In genomic region chr2:131088581-131088980, GRCm38 (mm10) we compare ENCODE assay signal across 20 mouse cellular contexts. TPM values are rescaled to one million over a fixed set of nuclear protein-coding genes. Genes with fewer than 3 reads are reported as not detected.
"Had no signal": no experiment of that assay in that cellular context is flagged by ENCODE, and none has a peak within 500 bp of the region (broad histone marks: within the 10 kb centered on the region; RNA-seq: fewer than 3 reads in every experiment).

No protein-coding gene starts in this region.

- H3K4me1 ChIP-seq: midbrain, embryonic 13.5 days had no signal

- H3K36me3 ChIP-seq: kidney, embryonic 15.5 days; limb, embryonic 10.5 days; midbrain, embryonic 13.5 days had no signal

- H3K9me3 ChIP-seq: kidney, embryonic 15.5 days; limb, embryonic 10.5 days; midbrain, embryonic 13.5 days had no signal

- H3K27ac ChIP-seq: kidney, embryonic 15.5 days; left cerebral cortex, adult 2 months; limb, embryonic 10.5 days; midbrain, embryonic 13.5 days had no signal

- H3K4me3 ChIP-seq: kidney, embryonic 15.5 days; left cerebral cortex, adult 2 months; limb, embryonic 10.5 days; midbrain, embryonic 13.5 days had no signal

- ATAC-seq: midbrain, embryonic 13.5 days had no signal

- H3K27me3 ChIP-seq: kidney, embryonic 15.5 days; midbrain, embryonic 13.5 days had no signal

- H3K4me2 ChIP-seq: kidney, embryonic 15.5 days; liver, embryonic 11.5 days; midbrain, embryonic 13.5 days had no signal

- H3K9ac ChIP-seq: kidney, embryonic 15.5 days; midbrain, embryonic 13.5 days had no signal

- DNase-seq: kidney, adult 2 months; kidney, postnatal 14 days; right cerebral cortex, postnatal 14 days; thymus, postnatal 36 days had no signal

RNA-seq across cellular contexts. Expression of gene Gm11037, which starts 44.7 kb away (rescaled TPM):
- total RNA-seq: layer of hippocampus, adult 8-10 months; layer of hippocampus, postnatal 25 days; left cerebral cortex, adult 2 months; left cerebral cortex, postnatal 14 days; midbrain, postnatal 0 days had no signal
- polyA plus RNA-seq: kidney, adult 2 months; kidney, embryonic 15.5 days; large intestine, adult 2 months; limb, embryonic 10.5 days; limb, embryonic 14.5 days; liver, embryonic 11.5 days; liver, embryonic 16.5 days; midbrain, embryonic 13.5 days; midbrain, postnatal 0 days; neural tube, embryonic 14.5 days; small intestine, adult 2 months; stomach, embryonic 16.5 days; thymus, postnatal 0 days had no signal
